24 mouse cellular contexts compared by ENCODE assay signal in the genomic region with DNA sequence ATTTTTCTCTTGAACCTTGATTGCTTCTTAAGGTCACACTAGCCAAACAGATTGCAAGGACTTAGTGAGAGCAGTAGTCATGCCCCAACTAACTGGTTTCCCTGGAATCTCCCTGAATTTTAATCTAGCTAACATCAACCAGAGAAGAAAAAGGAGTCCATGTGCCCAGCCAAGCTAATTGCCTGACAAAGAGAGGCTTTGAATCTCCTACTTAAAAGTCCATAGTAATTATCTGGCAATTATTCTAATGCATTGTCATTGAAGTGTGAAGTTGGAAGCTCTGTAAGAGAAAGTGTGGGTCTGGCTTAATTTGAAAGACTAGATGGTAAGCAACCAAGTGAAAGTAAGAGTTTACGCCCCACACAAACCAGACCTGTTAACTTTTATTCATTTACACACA.
A peak's percentile ranks its signal among the peaks of the same experiment; 100 is the strongest.
DNase-seq lines count a peak whose midpoint lies in the region; ATAC-seq and TF ChIP-seq lines count a peak whose summit lies in the region.
"Had no signal": no experiment of that assay in that cellular context is flagged by ENCODE, and none has a peak within 500 bp of the region (broad histone marks: within the 10 kb centered on the region; RNA-seq: fewer than 3 reads in every experiment).

No protein-coding gene starts in this region.

- no peaks in the 10 kb centered on the region for H3K27me3 ChIP-seq in forebrain, embryonic 11.5 days (ENCODE audit: control insufficient read depth, insufficient read depth, low read length)
- H3K27me3 ChIP-seq in forebrain, embryonic 10.5 days (ENCODE audit: poor library complexity, severe bottlenecking): no peaks in the 10 kb centered on the region
- no peaks in the 10 kb centered on the region for H3K27me3 ChIP-seq in midbrain, postnatal 0 days (ENCODE audit: insufficient read depth, low read length)
- no peaks in the 10 kb centered on the region for H3K27me3 ChIP-seq in midbrain, embryonic 11.5 days (ENCODE audit: control insufficient read depth, insufficient read depth, low read length)
- H3K27me3 ChIP-seq in forebrain, embryonic 16.5 days (replicated peaks; ENCODE audit: control insufficient read depth, insufficient read depth, low read length): no peaks in the 10 kb centered on the region
- no peaks in the 10 kb centered on the region for H3K27me3 ChIP-seq in kidney, embryonic 14.5 days (ENCODE audit: control insufficient read depth, insufficient read depth, low read length)
- H3K27me3 ChIP-seq: embryonic facial prominence, embryonic 12.5 days; embryonic facial prominence, embryonic 15.5 days; hindbrain, embryonic 13.5 days; Patski had no signal

- no peak overlapping the region for H3K9ac ChIP-seq in forebrain, embryonic 11.5 days (ENCODE audit: low read length)
- H3K9ac ChIP-seq in midbrain, postnatal 0 days (replicated peaks; ENCODE audit: low read length, poor library complexity, severe bottlenecking): no peak overlapping the region
- H3K9ac ChIP-seq in midbrain, embryonic 11.5 days (ENCODE audit: low read length): no peak overlapping the region
- H3K9ac ChIP-seq in forebrain, embryonic 16.5 days (replicated peaks; ENCODE audit: low read depth, low read length): no peak overlapping the region
- H3K9ac ChIP-seq in kidney, embryonic 14.5 days (ENCODE audit: low read depth, low read length): no peak overlapping the region
- H3K9ac ChIP-seq: embryonic facial prominence, embryonic 12.5 days; embryonic facial prominence, embryonic 15.5 days; hindbrain, embryonic 13.5 days had no signal

- ATAC-seq in forebrain, embryonic 11.5 days (replicated peaks; ENCODE audit: low FRiP score): peak; percentile 42; the same call in 1 of the 2 replicates
- ATAC-seq in midbrain, postnatal 0 days (ENCODE audit: low FRiP score): no peak
- no peak for ATAC-seq in midbrain, embryonic 11.5 days (ENCODE audit: low FRiP score)
- ATAC-seq in forebrain, embryonic 16.5 days: peak; percentile 70
- ATAC-seq in kidney, embryonic 14.5 days (ENCODE audit: low FRiP score, low TSS enrichment): no peak
- ATAC-seq: hindbrain, postnatal 0 days; inflammation-experienced regulatory T-cells, adult 6 months; intestine, embryonic 16.5 days; Patski had no signal

- H3K9me3 ChIP-seq in forebrain, embryonic 11.5 days (ENCODE audit: control insufficient read depth, low read length): no peaks in the 10 kb centered on the region
- H3K9me3 ChIP-seq in forebrain, embryonic 10.5 days: no peaks in the 10 kb centered on the region
- no peaks in the 10 kb centered on the region for H3K9me3 ChIP-seq in midbrain, postnatal 0 days (ENCODE audit: low read length)
- no peaks in the 10 kb centered on the region for H3K9me3 ChIP-seq in midbrain, embryonic 11.5 days (ENCODE audit: control insufficient read depth, low read length)
- H3K9me3 ChIP-seq in forebrain, embryonic 16.5 days (ENCODE audit: control insufficient read depth, low read length): no peaks in the 10 kb centered on the region
- no peaks in the 10 kb centered on the region for H3K9me3 ChIP-seq in kidney, embryonic 14.5 days (ENCODE audit: control insufficient read depth, low read length)
- H3K9me3 ChIP-seq: embryonic facial prominence, embryonic 12.5 days; embryonic facial prominence, embryonic 15.5 days; hindbrain, embryonic 13.5 days had no signal

- H3K4me2 ChIP-seq in forebrain, embryonic 11.5 days (ENCODE audit: low read depth, low read length, severe bottlenecking): no peak overlapping the region
- no peak overlapping the region for H3K4me2 ChIP-seq in midbrain, postnatal 0 days (ENCODE audit: low read depth, low read length, poor library complexity, severe bottlenecking)
- H3K4me2 ChIP-seq in midbrain, embryonic 11.5 days: no peak overlapping the region
- no peak overlapping the region for H3K4me2 ChIP-seq in forebrain, embryonic 16.5 days (ENCODE audit: low read length)
- H3K4me2 ChIP-seq in kidney, embryonic 14.5 days (replicated peaks; ENCODE audit: low read depth, low read length): no peak overlapping the region
- H3K4me2 ChIP-seq: embryonic facial prominence, embryonic 12.5 days; embryonic facial prominence, embryonic 15.5 days; heart, embryonic 11.5 days; hindbrain, embryonic 13.5 days had no signal

- no peak for TF ChIP-seq CTCF in midbrain, postnatal 0 days (IDR thresholded peaks at IDR 0.05)
- TF ChIP-seq CTCF in lung, adult 2 months (IDR thresholded peaks at IDR 0.05; ENCODE audit: insufficient read depth, low read length): no peak

- no peaks in the 10 kb centered on the region for H3K36me3 ChIP-seq in forebrain, embryonic 11.5 days (ENCODE audit: control insufficient read depth, insufficient read depth, low read length)
- H3K36me3 ChIP-seq in forebrain, embryonic 10.5 days (replicated peaks): no peaks in the 10 kb centered on the region
- H3K36me3 ChIP-seq in midbrain, postnatal 0 days (ENCODE audit: insufficient read depth, low read length): no peaks in the 10 kb centered on the region
- H3K36me3 ChIP-seq in midbrain, embryonic 11.5 days (ENCODE audit: control insufficient read depth, insufficient read depth, low read length): no peaks in the 10 kb centered on the region
- H3K36me3 ChIP-seq in forebrain, embryonic 16.5 days (ENCODE audit: control insufficient read depth, insufficient read depth): no peaks in the 10 kb centered on the region
- H3K36me3 ChIP-seq in kidney, embryonic 14.5 days (ENCODE audit: control insufficient read depth, insufficient read depth, low read length): no peaks in the 10 kb centered on the region
- H3K36me3 ChIP-seq: embryonic facial prominence, embryonic 12.5 days; embryonic facial prominence, embryonic 15.5 days; hindbrain, embryonic 13.5 days had no signal

- no peak overlapping the region for H3K27ac ChIP-seq in forebrain, embryonic 11.5 days (ENCODE audit: low read depth, low read length)
- H3K27ac ChIP-seq in forebrain, embryonic 10.5 days: no peak overlapping the region
- no peak overlapping the region for H3K27ac ChIP-seq in midbrain, postnatal 0 days (ENCODE audit: low read depth, low read length)
- no peak overlapping the region for H3K27ac ChIP-seq in midbrain, embryonic 11.5 days (ENCODE audit: low read depth, low read length)
- H3K27ac ChIP-seq in forebrain, embryonic 16.5 days (ENCODE audit: low read length): no peak overlapping the region
- no peak overlapping the region for H3K27ac ChIP-seq in kidney, embryonic 14.5 days (ENCODE audit: low read depth, low read length)
- H3K27ac ChIP-seq: embryonic facial prominence, embryonic 12.5 days; embryonic facial prominence, embryonic 15.5 days; hindbrain, embryonic 13.5 days; hindbrain, postnatal 0 days had no signal

- DNase-seq in forebrain, embryonic 11.5 days (ENCODE audit: low spot score): no peak
- DNase-seq in forebrain, embryonic 10.5 days (ENCODE audit: extremely low spot score, low spot score): no peak
- peak; percentile 19 for DNase-seq in midbrain, postnatal 0 days (ENCODE audit: low spot score)
- DNase-seq in midbrain, embryonic 11.5 days (ENCODE audit: low spot score, missing footprints): no peak
- peak; percentile 77 for DNase-seq in retina, postnatal 1 day
- no peak for DNase-seq in lung, adult 2 months
- DNase-seq: adrenal gland, postnatal 10 days; adrenal gland, postnatal 36 days; cerebellum, adult 11 months; cerebellum, adult 2 months; cerebellum, adult 9-11 months; cerebellum, postnatal 25 days; gastrocnemius, postnatal 14 days; heart, adult 11 months had no signal

- H3K4me1 ChIP-seq in forebrain, embryonic 11.5 days (replicated peaks; ENCODE audit: control insufficient read depth, insufficient read depth, low read length): no peaks in the 10 kb centered on the region
- peaks cover 7% of the 10 kb centered on the region; the same call in 1 of the 2 replicates for H3K4me1 ChIP-seq in forebrain, embryonic 10.5 days
- no peaks in the 10 kb centered on the region for H3K4me1 ChIP-seq in midbrain, postnatal 0 days (ENCODE audit: insufficient read depth, low read length)
- H3K4me1 ChIP-seq in midbrain, embryonic 11.5 days (ENCODE audit: control insufficient read depth, insufficient read depth, low read length): no peaks in the 10 kb centered on the region
- H3K4me1 ChIP-seq in forebrain, embryonic 16.5 days (replicated peaks; ENCODE audit: control insufficient read depth, insufficient read depth, low read length): no peaks in the 10 kb centered on the region
- no peaks in the 10 kb centered on the region for H3K4me1 ChIP-seq in kidney, embryonic 14.5 days (ENCODE audit: control insufficient read depth, insufficient read depth, low read length)
- no peaks in the 10 kb centered on the region for H3K4me1 ChIP-seq in lung, adult 2 months (ENCODE audit: control insufficient read depth, insufficient read depth, low read length)
- H3K4me1 ChIP-seq: embryonic facial prominence, embryonic 12.5 days; embryonic facial prominence, embryonic 15.5 days; hindbrain, embryonic 13.5 days had no signal

- 56% methylated on average over 1 of the region's 1 CpGs for WGBS in forebrain, embryonic 11.5 days
- WGBS in forebrain, embryonic 10.5 days: 64% methylated on average over 1 of the region's 1 CpGs
- 81% methylated on average over 1 of the region's 1 CpGs for WGBS in midbrain, postnatal 0 days
- WGBS in midbrain, embryonic 11.5 days: 86% methylated on average over 1 of the region's 1 CpGs
- WGBS in forebrain, embryonic 16.5 days: 41% methylated on average over 1 of the region's 1 CpGs
- WGBS in kidney, embryonic 14.5 days: 82% methylated on average over 1 of the region's 1 CpGs
- 100% methylated on average over 1 of the region's 1 CpGs for WGBS in lung, adult 2 months

- no peak for TF ChIP-seq POLR2A in lung, adult 2 months (IDR thresholded peaks at IDR 0.05; ENCODE audit: borderline replicate concordance, extremely low read depth, low read depth, low read length)

- no peak overlapping the region for H3K4me3 ChIP-seq in forebrain, embryonic 11.5 days (ENCODE audit: low read depth, low read length)
- no peak overlapping the region for H3K4me3 ChIP-seq in forebrain, embryonic 10.5 days
- no peak overlapping the region for H3K4me3 ChIP-seq in midbrain, postnatal 0 days (ENCODE audit: low read depth, low read length)
- H3K4me3 ChIP-seq in midbrain, embryonic 11.5 days (ENCODE audit: low read depth, low read length): no peak overlapping the region
- H3K4me3 ChIP-seq in forebrain, embryonic 16.5 days (replicated peaks; ENCODE audit: low read length): no peak overlapping the region
- H3K4me3 ChIP-seq in kidney, embryonic 14.5 days (ENCODE audit: low read length): no peak overlapping the region
- H3K4me3 ChIP-seq in lung, adult 2 months (replicated peaks; ENCODE audit: extremely low read depth, low read depth, low read length): no peak overlapping the region
- H3K4me3 ChIP-seq: embryonic facial prominence, embryonic 12.5 days; embryonic facial prominence, embryonic 15.5 days; hindbrain, embryonic 13.5 days had no signal

Comparison
In these comparisons a context has a peak if more than half of its experiments do, and no peak if none do; other contexts are left out.
1. DNase-seq: peak in midbrain, postnatal 0 days (single experiment) and retina, postnatal 1 day (single experiment); none in forebrain, embryonic 11.5 days (single experiment), forebrain, embryonic 10.5 days (single experiment), midbrain, embryonic 11.5 days (single experiment) and lung, adult 2 months (single experiment).
2. ATAC-seq: peak in forebrain, embryonic 11.5 days (single experiment) and forebrain, embryonic 16.5 days (single experiment); none in midbrain, postnatal 0 days (single experiment), midbrain, embryonic 11.5 days (single experiment) and kidney, embryonic 14.5 days (single experiment).